Mouse (Mus musculus) fibroblast of lung, adult 2 months (primary cell): ENCODE results near the gene Ppp1r3e.

Experiments
- DNase-seq: peaks from one replicate; pipeline ENCODE4 v3.0.0-alpha.2; 2011; ENCODE audit warnings: low read depth

Gene Ppp1r3e

GRCm38 (mm10) chr14:54877048-54877715 lies at the start of gene Ppp1r3e:
TSS of gene Ppp1r3e (minus strand) at chr14:54877550.
- DNase-seq = no peak

- DNase-seq = no peak
These were observed 49.2 kb upstream of the Ppp1r3e start for GRCm38 (mm10) chr14:54926401-54927158.

- DNase-seq = no peak
These were observed 48.3 kb upstream of the Ppp1r3e start, which contains the start of gene Efs for GRCm38 (mm10) chr14:54925349-54926342. TSS of gene Efs (minus strand) at chr14:54926126.

- DNase-seq = no peak
These were observed 47.4 kb upstream of the Ppp1r3e start for GRCm38 (mm10) chr14:54924641-54925348.

GRCm38 (mm10) chr14:54920076-54920685 lies 42.8 kb upstream of the Ppp1r3e start:
- no peak for DNase-seq

GRCm38 (mm10) chr14:54913343-54913742 lies 36.0 kb upstream of the Ppp1r3e start:
- no peak for DNase-seq

- no peak for DNase-seq
These were observed 35.5 kb upstream of the Ppp1r3e start, which contains the start of gene Slc22a17 for GRCm38 (mm10) chr14:54912886-54913285. TSS of gene Slc22a17 (minus strand) at chr14:54913132.

GRCm38 (mm10) chr14:54912109-54912850 lies 34.9 kb upstream of the Ppp1r3e start:
- no peak for DNase-seq

- DNase-seq = no peak
These were observed 31.3 kb upstream of the Ppp1r3e start for GRCm38 (mm10) chr14:54908682-54909081.

- DNase-seq = no peak
These were observed 26.3 kb upstream of the Ppp1r3e start for GRCm38 (mm10) chr14:54903641-54904040.

GRCm38 (mm10) chr14:54900383-54900782 lies 23.0 kb upstream of the Ppp1r3e start:
- DNase-seq = peak; percentile 63

GRCm38 (mm10) chr14:54897445-54897844 lies 20.1 kb upstream of the Ppp1r3e start:
- no peak for DNase-seq

GRCm38 (mm10) chr14:54894296-54895151 lies 17.2 kb upstream of the Ppp1r3e start:
- DNase-seq = no peak

- DNase-seq = peak; percentile 99
These were observed 16.4 kb upstream of the Ppp1r3e start for GRCm38 (mm10) chr14:54893651-54894181.

GRCm38 (mm10) chr14:54892200-54892599 lies 14.8 kb upstream of the Ppp1r3e start, which contains the start of gene Pabpn1:
TSS of gene Pabpn1 (plus strand) at chr14:54892500.
- DNase-seq = no peak

- no peak for DNase-seq
These were observed 8.0 kb upstream of the Ppp1r3e start for GRCm38 (mm10) chr14:54885309-54885708.

- no peak for DNase-seq
These were observed 6.8 kb upstream of the Ppp1r3e start for GRCm38 (mm10) chr14:54884022-54884712.
